Mouse (Mus musculus): ENCODE results near the gene Fbxo21. TPM values are rescaled to one million over a fixed set of nuclear protein-coding genes. Genes with fewer than 3 reads are reported as not detected.

The Fbxo21 gene
- polyA plus RNA-seq, 1 experiment from 2014 or later = 67.6 TPM

Other genes with a start within 250 kb of the Fbxo21 start
- 0.15 and 0.25 TPM in 2 replicates for gene Nos1, start 195.7 kb upstream of the Fbxo21 start, polyA plus RNA-seq (2014; fragmentation: Nextera tagmentation; extraction: Ambion mirVana)
- 3.4 and 3.9 TPM in 2 replicates for gene Tesc, start 51.0 kb downstream of the Fbxo21 start, polyA plus RNA-seq (2014; fragmentation: Nextera tagmentation; extraction: Ambion mirVana)
- 22.2 and 22.3 TPM in 2 replicates for gene Fbxw8, start 178.7 kb downstream of the Fbxo21 start, polyA plus RNA-seq (2014; fragmentation: Nextera tagmentation; extraction: Ambion mirVana)
- 0.38 and 0.49 TPM in 2 replicates for gene Hrk, start 187.9 kb downstream of the Fbxo21 start, polyA plus RNA-seq (2014; fragmentation: Nextera tagmentation; extraction: Ambion mirVana)